Mouse (Mus musculus) liver, embryonic 11.5 days (tissue): ENCODE data around the gene Ptpre. TPM values are rescaled to one million over a fixed set of nuclear protein-coding genes. Genes with fewer than 3 reads are reported as not detected.

Experiments
- ATAC-seq: fragments of 200-750 bp; cut with Nextera tagmentation; replicated peaks from 2 replicates; pipeline ENCODE4 v1.8.0; 2017; ENCODE audit warnings: moderate number of reproducible peaks, mild to moderate bottlenecking, moderate TSS enrichment, moderate library complexity; ENCODE audit not compliant: low FRiP score
- DNase-seq: peaks from one replicate; pipeline ENCODE4 v3.0.0-alpha.2; 2017; ENCODE audit warnings: low spot score
- H3K27ac ChIP-seq: fragments of 300-500 bp; sonication (generic); 2 replicates; pipeline ENCODE4 v1.5.1; 2014; ENCODE audit warnings: mild to moderate bottlenecking, low read depth, low read length, control low read depth
- H3K27me3 ChIP-seq: fragments of 300-500 bp; sonication (generic); replicated peaks from 2 replicates; pipeline ENCODE4 v1.6.1; 2014; ENCODE audit warnings: low read length, mixed read lengths; ENCODE audit not compliant: control insufficient read depth, insufficient read depth
- H3K36me3 ChIP-seq: fragments of 300-500 bp; sonication (generic); 2 replicates; pipeline ENCODE4 v1.6.1; 2014; ENCODE audit warnings: mild to moderate bottlenecking, low read length, moderate library complexity, mixed read lengths; ENCODE audit not compliant: control insufficient read depth, insufficient read depth
- H3K4me1 ChIP-seq: fragments of 300-500 bp; sonication (generic); replicated peaks from 2 replicates; pipeline ENCODE4 v1.6.1; 2014; ENCODE audit warnings: low read length, mixed read lengths; ENCODE audit not compliant: control insufficient read depth, insufficient read depth
- H3K4me2 ChIP-seq: fragments of 300-500 bp; sonication (generic); 2 replicates; pipeline ENCODE4 v1.6.1; 2014; ENCODE audit warnings: mild to moderate bottlenecking, control low read depth, moderate library complexity
- H3K4me3 ChIP-seq: fragments of 300-500 bp; sonication (generic); 2 replicates; pipeline ENCODE4 v1.5.1; 2014; ENCODE audit warnings: low read depth, low read length, control low read depth
- H3K9ac ChIP-seq: fragments of 300-500 bp; sonication (generic); 2 replicates; pipeline ENCODE4 v1.6.1; 2014; ENCODE audit warnings: low read depth, low read length, control low read depth
- H3K9me3 ChIP-seq: fragments of 300-500 bp; sonication (generic); 2 replicates; pipeline ENCODE4 v1.6.1; 2016; ENCODE audit warnings: low read length, inconsistent platforms, mixed read lengths; ENCODE audit not compliant: control insufficient read depth
- WGBS: fragments of 180-500 bp; shearing (Covaris S2); extraction: QIAGEN DNeasy Blood & Tissue Kit; methylation state at CpG from one replicate; pipeline ENCODE4 v1.1.7; 2014; 5-methylcytosine and 5-hydroxymethylcytosine counted together
- polyA plus RNA-seq: library from polyadenylated mRNA; unstranded; fragments of >200 nt; fragmentation: Nextera tagmentation; extraction: Ambion mirVana; gene quantifications from 2 replicates; pipeline ENCODE4 v1.2.1, GENCODE M21; 2014

Ptpre gene
- polyA plus RNA-seq, 1 experiment from 2014 or later: 5.4 TPM

GRCm38 (mm10) chr7:135715642-135716444, 178.6 kb downstream of the Ptpre start, which contains the start of gene Mki67:
Mki67 (minus strand) TSS chr7:135716361.
- peak within 1 kb of the TSS; percentile 95 for H3K27ac ChIP-seq
- H3K27me3 ChIP-seq: no peaks in the 10 kb centered on the region
- ATAC-seq: peak; percentile 48
- no peaks in the 10 kb centered on the region for H3K9me3 ChIP-seq
- peak within 1 kb of the TSS; percentile 99 for H3K9ac ChIP-seq
- H3K36me3 ChIP-seq: peaks cover 8% of the 10 kb centered on the region; the same call in 1 of the 2 replicates
- WGBS: under 1% methylated on average over 81 of the region's 82 CpGs
- peak; percentile 71 for DNase-seq
- H3K4me3 ChIP-seq: peak within 1 kb of the TSS; percentile 98
- H3K4me1 ChIP-seq: peaks cover 21% of the 10 kb centered on the region
- H3K4me2 ChIP-seq: peak within 1 kb of the TSS; percentile 89

GRCm38 (mm10) chr7:135716445-135716877, 179.2 kb downstream of the Ptpre start:
- Histone ChIP-seq H3K36me3 (peaks cover 8% of the 10 kb centered on the region; the same call in 1 of the 2 replicates), H3K4me3 (peak overlapping the region; percentile 98), H3K27ac (peak overlapping the region; percentile 95; the same call in 1 of the 2 replicates), H3K9me3 (no peaks in the 10 kb centered on the region), H3K4me2 (peak overlapping the region; percentile 71), H3K27me3 (no peaks in the 10 kb centered on the region), H3K9ac (peak overlapping the region; percentile 99), H3K4me1 (peaks cover 21% of the 10 kb centered on the region)
- DNase-seq (peak; percentile 95), ATAC-seq (peak; percentile 97)
- WGBS: 2% methylated on average over 25 of the region's 28 CpGs

GRCm38 (mm10) chr7:135716968-135717557, 179.8 kb downstream of the Ptpre start:
- Histone ChIP-seq H3K27ac (peak overlapping the region; percentile 59), H3K4me1 (peaks cover 26% of the 10 kb centered on the region), H3K4me2 (peak overlapping the region; percentile 71), H3K9me3 (no peaks in the 10 kb centered on the region), H3K36me3 (peaks cover 8% of the 10 kb centered on the region; the same call in 1 of the 2 replicates), H3K27me3 (no peaks in the 10 kb centered on the region), H3K9ac (peak overlapping the region; percentile 59), H3K4me3 (peak overlapping the region; percentile 98)
- ATAC-seq (no peak), DNase-seq (no peak)
- WGBS: 67% methylated on average over 7 of the region's 7 CpGs

- H3K36me3 ChIP-seq: no peaks in the 10 kb centered on the region
- no peaks in the 10 kb centered on the region; the same call in 1 of the 2 replicates for H3K27me3 ChIP-seq
- WGBS: 24% methylated on average over 7 of the region's 7 CpGs
- H3K9me3 ChIP-seq: no peaks in the 10 kb centered on the region
- peak; percentile 69 for DNase-seq
- peak overlapping the region; percentile 69 for H3K9ac ChIP-seq
- peak overlapping the region; percentile 22 for H3K4me3 ChIP-seq
- peak overlapping the region; percentile 54 for H3K4me2 ChIP-seq
- H3K4me1 ChIP-seq: peaks cover 18% of the 10 kb centered on the region
- H3K27ac ChIP-seq: peak overlapping the region; percentile 98
- ATAC-seq: peak; percentile 96
Observed at GRCm38 (mm10) chr7:135721436-135721992, 184.2 kb downstream of the Ptpre start.

- ATAC-seq: peak; percentile 46
- Histone ChIP-seq H3K36me3 (no peaks in the 10 kb centered on the region), H3K27ac (peak overlapping the region; percentile 98), H3K9ac (peak overlapping the region; percentile 59), H3K27me3 (no peaks in the 10 kb centered on the region; the same call in 1 of the 2 replicates), H3K4me1 (peaks cover 14% of the 10 kb centered on the region), H3K4me2 (peak overlapping the region; percentile 54), H3K4me3 (peak overlapping the region; percentile 22), H3K9me3 (no peaks in the 10 kb centered on the region)
- DNase-seq: no peak
- WGBS: 61% methylated on average over 6 of the region's 6 CpGs
Observed at GRCm38 (mm10) chr7:135722011-135722838, 184.9 kb downstream of the Ptpre start.

GRCm38 (mm10) chr7:135723672-135724341, 186.5 kb downstream of the Ptpre start:
- 70% methylated on average over 6 of the region's 6 CpGs for WGBS
- DNase-seq: no peak
- Histone ChIP-seq H3K27ac (no peak overlapping the region), H3K9me3 (no peaks in the 10 kb centered on the region), H3K36me3 (no peaks in the 10 kb centered on the region), H3K9ac (peak overlapping the region; percentile 23; the same call in 1 of the 2 replicates), H3K27me3 (no peaks in the 10 kb centered on the region; the same call in 1 of the 2 replicates), H3K4me3 (no peak overlapping the region), H3K4me2 (peak overlapping the region; percentile 3; the same call in 1 of the 2 replicates), H3K4me1 (peaks cover 14% of the 10 kb centered on the region)
- ATAC-seq: no peak

GRCm38 (mm10) chr7:135726707-135727106, 189.4 kb downstream of the Ptpre start:
- Histone ChIP-seq H3K9me3 (no peaks in the 10 kb centered on the region), H3K27ac (no peak overlapping the region), H3K27me3 (no peaks in the 10 kb centered on the region; the same call in 1 of the 2 replicates), H3K36me3 (no peaks in the 10 kb centered on the region), H3K9ac (no peak overlapping the region), H3K4me3 (no peak overlapping the region), H3K4me2 (no peak overlapping the region), H3K4me1 (peaks cover 12% of the 10 kb centered on the region)
- ATAC-seq (no peak), DNase-seq (no peak)
- WGBS: 74% methylated on average over 1 of the region's 1 CpGs
